In genomic region chr6:21851346-21851595, GRCm38 (mm10) we compare ENCODE assay signal across 8 mouse cellular contexts. TPM values are rescaled to one million over a fixed set of nuclear protein-coding genes. Genes with fewer than 3 reads are reported as not detected.
DNase-seq lines count a peak whose midpoint lies in the region; ATAC-seq lines count a peak whose summit lies in the region.

No protein-coding gene starts in this region.

- peak overlapping the region; percentile 95 for H3K27ac ChIP-seq in kidney, embryonic 16.5 days (ENCODE audit: low read length)
- H3K27ac ChIP-seq in embryonic facial prominence, embryonic 12.5 days = 0 out of 2 replicates have a peak overlapping the region, but pooled peaks have one; percentile 86
- H3K27ac ChIP-seq in hindbrain, embryonic 15.5 days (replicated peaks) = peak overlapping the region; percentile 89
- peak overlapping the region; percentile 86 for H3K27ac ChIP-seq in midbrain, embryonic 15.5 days

- H3K4me2 ChIP-seq in kidney, embryonic 16.5 days (replicated peaks; ENCODE audit: low read depth, low read length) = peak overlapping the region; percentile 71
- peak overlapping the region; percentile 78 for H3K4me2 ChIP-seq in embryonic facial prominence, embryonic 12.5 days (replicated peaks)
- H3K4me2 ChIP-seq in hindbrain, embryonic 15.5 days = peak overlapping the region; percentile 92
- peak overlapping the region; percentile 88 for H3K4me2 ChIP-seq in midbrain, embryonic 15.5 days

- 0 out of 2 replicates have a peak, but pooled peaks cover 3% of the 10 kb centered on the region for H3K36me3 ChIP-seq in kidney, embryonic 16.5 days (ENCODE audit: insufficient read depth, low read length)
- H3K36me3 ChIP-seq in embryonic facial prominence, embryonic 12.5 days = no peaks in the 10 kb centered on the region
- peaks cover 1% of the 10 kb centered on the region; the same call in 1 of the 2 replicates for H3K36me3 ChIP-seq in hindbrain, embryonic 15.5 days
- H3K36me3 ChIP-seq in midbrain, embryonic 15.5 days (replicated peaks) = 0 out of 2 replicates have a peak, but pooled peaks cover 7% of the 10 kb centered on the region

- H3K27me3 ChIP-seq in kidney, embryonic 16.5 days (ENCODE audit: insufficient read depth, low read length) = peaks cover 9% of the 10 kb centered on the region; the same call in 1 of the 2 replicates
- H3K27me3 ChIP-seq in embryonic facial prominence, embryonic 12.5 days = no peaks in the 10 kb centered on the region
- no peaks in the 10 kb centered on the region for H3K27me3 ChIP-seq in hindbrain, embryonic 15.5 days
- H3K27me3 ChIP-seq in midbrain, embryonic 15.5 days (replicated peaks) = no peaks in the 10 kb centered on the region

- peaks cover 17% of the 10 kb centered on the region for H3K4me1 ChIP-seq in kidney, embryonic 16.5 days (ENCODE audit: insufficient read depth, low read length)
- H3K4me1 ChIP-seq in embryonic facial prominence, embryonic 12.5 days = peaks cover 6% of the 10 kb centered on the region; the same call in 1 of the 2 replicates
- peaks cover 19% of the 10 kb centered on the region for H3K4me1 ChIP-seq in hindbrain, embryonic 15.5 days (replicated peaks)
- H3K4me1 ChIP-seq in midbrain, embryonic 15.5 days = peaks cover 15% of the 10 kb centered on the region

- H3K9me3 ChIP-seq in kidney, embryonic 16.5 days (ENCODE audit: low read length) = no peaks in the 10 kb centered on the region
- H3K9me3 ChIP-seq in embryonic facial prominence, embryonic 12.5 days = no peaks in the 10 kb centered on the region
- H3K9me3 ChIP-seq in hindbrain, embryonic 15.5 days = no peaks in the 10 kb centered on the region
- no peaks in the 10 kb centered on the region for H3K9me3 ChIP-seq in midbrain, embryonic 15.5 days

- ATAC-seq in kidney, embryonic 16.5 days (ENCODE audit: low FRiP score, low TSS enrichment) = peak; percentile 93
- ATAC-seq in embryonic facial prominence, embryonic 12.5 days (ENCODE audit: insufficient number of reproducible peaks, insufficient read depth, low FRiP score, low TSS enrichment) = peak; percentile 78
- ATAC-seq in hindbrain, embryonic 15.5 days (ENCODE audit: low FRiP score, low read depth) = no peak
- no peak; the same call in 1 of the 2 replicates for ATAC-seq in midbrain, embryonic 15.5 days (replicated peaks)

- WGBS in kidney, embryonic 16.5 days = 0% methylated on average over 5 of the region's 5 CpGs
- WGBS in embryonic facial prominence, embryonic 12.5 days = 0% methylated on average over 5 of the region's 5 CpGs
- WGBS in hindbrain, embryonic 15.5 days = 0% methylated on average over 5 of the region's 5 CpGs
- WGBS in midbrain, embryonic 15.5 days = 0% methylated on average over 5 of the region's 5 CpGs

- H3K4me3 ChIP-seq in kidney, embryonic 16.5 days (ENCODE audit: low read length) = peak overlapping the region; percentile 82
- peak overlapping the region; percentile 81 for H3K4me3 ChIP-seq in embryonic facial prominence, embryonic 12.5 days
- H3K4me3 ChIP-seq in hindbrain, embryonic 15.5 days = peak overlapping the region; percentile 97
- H3K4me3 ChIP-seq in midbrain, embryonic 15.5 days = peak overlapping the region; percentile 97

- DNase-seq in kidney, postnatal 10 days = no peak
- DNase-seq in adrenal gland, postnatal 14 days = no peak
- no peak for DNase-seq in cerebellum, postnatal 4 days (ENCODE audit: low spot score in 2 of 2)
- no peak for DNase-seq in cerebellum, adult 9-11 months

- H3K9ac ChIP-seq in kidney, embryonic 16.5 days (replicated peaks; ENCODE audit: low read length) = peak overlapping the region; percentile 88
- H3K9ac ChIP-seq in embryonic facial prominence, embryonic 12.5 days = peak overlapping the region; percentile 79
- peak overlapping the region; percentile 93 for H3K9ac ChIP-seq in hindbrain, embryonic 15.5 days
- peak overlapping the region; percentile 92 for H3K9ac ChIP-seq in midbrain, embryonic 15.5 days

RNA-seq across cellular contexts. Expression of gene Tspan12, which starts 1.0 kb away (rescaled TPM):
- 73.1 and 74.1 TPM in 2 replicates for polyA plus RNA-seq in kidney, embryonic 16.5 days (2015; fragmentation: Nextera tagmentation; extraction: Ambion mirVana)
- polyA plus RNA-seq in embryonic facial prominence, embryonic 12.5 days (2016; fragmentation: Nextera tagmentation; extraction: Ambion mirVana) = 38.9 and 42.1 TPM in 2 replicates
- 60.5 and 66.8 TPM in 2 replicates for polyA plus RNA-seq in hindbrain, embryonic 15.5 days (2015; fragmentation: Nextera tagmentation; extraction: Ambion mirVana)
- 49.8 and 55.1 TPM in 2 replicates for polyA plus RNA-seq in midbrain, embryonic 15.5 days (2015; fragmentation: Nextera tagmentation; extraction: Ambion mirVana)
- total RNA-seq in adrenal gland, postnatal 14 days (2021) = 177 and 191 TPM in 2 replicates

Comparison
In these comparisons a context has a peak if more than half of its experiments do, and no peak if none do; other contexts are left out.
1. ATAC-seq: peak in kidney, embryonic 16.5 days (single experiment) and embryonic facial prominence, embryonic 12.5 days (single experiment); none in hindbrain, embryonic 15.5 days (single experiment) and midbrain, embryonic 15.5 days (single experiment).
2. Peak in every context shown above with its lines, with median percentiles within 50 percentile points of each other: H3K27ac ChIP-seq, H3K4me2 ChIP-seq, H3K4me3 ChIP-seq and H3K9ac ChIP-seq.